Mouse (Mus musculus): ENCODE measurements at regions not wholly inside any gene's neighbourhood (a gene's known extent, or its start where the extent isn't known, plus 50 kb on each side); places are given as distances from the start of the nearest gene placed in this dataset.
"Not testable (repeated sequence)": the region's sequence is repeated elsewhere in the genome, so short reads cannot be mapped to it uniquely, and the experiment has no call there.

- no peak for ATAC-seq
- Histone ChIP-seq H3K36me3 (ENCODE audit: control insufficient read depth, insufficient read depth, low read length) (no peaks in the 10 kb centered on the region), H3K4me1 (ENCODE audit: control insufficient read depth, insufficient read depth, low read length) (no peaks in the 10 kb centered on the region), H3K9ac (ENCODE audit: low read depth, low read length) (no peak overlapping the region), H3K4me2 (ENCODE audit: low read depth, low read length) (no peak overlapping the region), H3K4me3 (ENCODE audit: low read length) (no peak overlapping the region), H3K27ac (ENCODE audit: low read length) (no peak overlapping the region), H3K9me3 (ENCODE audit: control insufficient read depth, low read length) (no peaks in the 10 kb centered on the region), H3K27me3 (replicated peaks; ENCODE audit: control insufficient read depth, insufficient read depth, low read length) (no peaks in the 10 kb centered on the region)
- WGBS = 68% methylated on average over 1 of the region's 1 CpGs
Measured at GRCm38 (mm10) chr10:15886150-15886549, 1168.1 kb upstream of the Gje1 start.

- no peak overlapping the region for H3K4me2 ChIP-seq (ENCODE audit: low read depth, low read length)
- 82% methylated on average over 2 of the region's 2 CpGs for WGBS
- no peaks in the 10 kb centered on the region for H3K9me3 ChIP-seq (ENCODE audit: control insufficient read depth, low read length)
- no peak overlapping the region for H3K27ac ChIP-seq (ENCODE audit: low read length)
- H3K27me3 ChIP-seq (replicated peaks; ENCODE audit: control insufficient read depth, insufficient read depth, low read length) = no peaks in the 10 kb centered on the region
- no peak overlapping the region for H3K4me3 ChIP-seq (ENCODE audit: low read length)
- ATAC-seq = no peak
- no peaks in the 10 kb centered on the region for H3K36me3 ChIP-seq (ENCODE audit: control insufficient read depth, insufficient read depth, low read length)
- H3K9ac ChIP-seq (ENCODE audit: low read depth, low read length) = no peak overlapping the region
- no peaks in the 10 kb centered on the region for H3K4me1 ChIP-seq (ENCODE audit: control insufficient read depth, insufficient read depth, low read length)
Measured at GRCm38 (mm10) chr10:15868063-15868462, 1150.0 kb upstream of the Gje1 start.

- H3K4me2 ChIP-seq (ENCODE audit: low read depth, low read length) = no peak overlapping the region
- H3K27me3 ChIP-seq (replicated peaks; ENCODE audit: control insufficient read depth, insufficient read depth, low read length) = no peaks in the 10 kb centered on the region
- H3K4me3 ChIP-seq (ENCODE audit: low read length) = no peak overlapping the region
- no peaks in the 10 kb centered on the region for H3K9me3 ChIP-seq (ENCODE audit: control insufficient read depth, low read length)
- H3K36me3 ChIP-seq (ENCODE audit: control insufficient read depth, insufficient read depth, low read length) = no peaks in the 10 kb centered on the region
- no peak overlapping the region for H3K9ac ChIP-seq (ENCODE audit: low read depth, low read length)
- no peak overlapping the region for H3K27ac ChIP-seq (ENCODE audit: low read length)
- H3K4me1 ChIP-seq (ENCODE audit: control insufficient read depth, insufficient read depth, low read length) = no peaks in the 10 kb centered on the region
- ATAC-seq = no peak
Measured at GRCm38 (mm10) chr10:15866931-15867330, 1148.9 kb upstream of the Gje1 start.

- Histone ChIP-seq H3K27me3 (replicated peaks; ENCODE audit: control insufficient read depth, insufficient read depth, low read length) (no peaks in the 10 kb centered on the region), H3K9ac (ENCODE audit: low read depth, low read length) (no peak overlapping the region), H3K27ac (ENCODE audit: low read length) (no peak overlapping the region), H3K4me2 (ENCODE audit: low read depth, low read length) (no peak overlapping the region), H3K36me3 (ENCODE audit: control insufficient read depth, insufficient read depth, low read length) (no peaks in the 10 kb centered on the region), H3K4me3 (ENCODE audit: low read length) (no peak overlapping the region), H3K4me1 (ENCODE audit: control insufficient read depth, insufficient read depth, low read length) (no peaks in the 10 kb centered on the region), H3K9me3 (ENCODE audit: control insufficient read depth, low read length) (no peaks in the 10 kb centered on the region)
- ATAC-seq = no peak
- WGBS = 66% methylated on average over 3 of the region's 3 CpGs
Measured at GRCm38 (mm10) chr10:15841381-15841780, 1123.4 kb upstream of the Gje1 start.

- no peaks in the 10 kb centered on the region for H3K27me3 ChIP-seq (replicated peaks; ENCODE audit: control insufficient read depth, insufficient read depth, low read length)
- H3K27ac ChIP-seq (ENCODE audit: low read length) = no peak overlapping the region
- no peak for ATAC-seq
- WGBS = 90% methylated on average over 2 of the region's 2 CpGs
- H3K4me1 ChIP-seq (ENCODE audit: control insufficient read depth, insufficient read depth, low read length) = no peaks in the 10 kb centered on the region
- no peak overlapping the region for H3K4me2 ChIP-seq (ENCODE audit: low read depth, low read length)
- no peak overlapping the region for H3K4me3 ChIP-seq (ENCODE audit: low read length)
- no peaks in the 10 kb centered on the region for H3K9me3 ChIP-seq (ENCODE audit: control insufficient read depth, low read length)
- H3K36me3 ChIP-seq (ENCODE audit: control insufficient read depth, insufficient read depth, low read length) = no peaks in the 10 kb centered on the region
- no peak overlapping the region for H3K9ac ChIP-seq (ENCODE audit: low read depth, low read length)
Measured at GRCm38 (mm10) chr10:15832338-15832737, 1114.3 kb upstream of the Gje1 start.

GRCm38 (mm10) chr10:15825457-15825856 lies 1107.4 kb upstream of the Gje1 start:
- Histone ChIP-seq H3K4me3 (ENCODE audit: low read length) (no peak overlapping the region), H3K4me2 (ENCODE audit: low read depth, low read length) (no peak overlapping the region), H3K36me3 (ENCODE audit: control insufficient read depth, insufficient read depth, low read length) (no peaks in the 10 kb centered on the region), H3K9ac (ENCODE audit: low read depth, low read length) (no peak overlapping the region), H3K27ac (ENCODE audit: low read length) (no peak overlapping the region), H3K4me1 (ENCODE audit: control insufficient read depth, insufficient read depth, low read length) (no peaks in the 10 kb centered on the region), H3K9me3 (ENCODE audit: control insufficient read depth, low read length) (no peaks in the 10 kb centered on the region), H3K27me3 (replicated peaks; ENCODE audit: control insufficient read depth, insufficient read depth, low read length) (no peaks in the 10 kb centered on the region)
- ATAC-seq = no peak
- WGBS = 69% methylated on average over 1 of the region's 1 CpGs

GRCm38 (mm10) chr10:15807271-15807670 lies 1089.3 kb upstream of the Gje1 start:
- Histone ChIP-seq H3K4me2 (ENCODE audit: low read depth, low read length) (no peak overlapping the region), H3K27ac (ENCODE audit: low read length) (no peak overlapping the region), H3K9me3 (ENCODE audit: control insufficient read depth, low read length) (no peaks in the 10 kb centered on the region), H3K27me3 (replicated peaks; ENCODE audit: control insufficient read depth, insufficient read depth, low read length) (no peaks in the 10 kb centered on the region), H3K9ac (ENCODE audit: low read depth, low read length) (no peak overlapping the region), H3K4me1 (ENCODE audit: control insufficient read depth, insufficient read depth, low read length) (no peaks in the 10 kb centered on the region), H3K4me3 (ENCODE audit: low read length) (no peak overlapping the region), H3K36me3 (ENCODE audit: control insufficient read depth, insufficient read depth, low read length) (no peaks in the 10 kb centered on the region)
- ATAC-seq = no peak
- WGBS = 87% methylated on average over 3 of the region's 3 CpGs

- WGBS = 90% methylated on average over 2 of the region's 2 CpGs
- H3K27me3 ChIP-seq (replicated peaks; ENCODE audit: control insufficient read depth, insufficient read depth, low read length) = no peaks in the 10 kb centered on the region
- no peak overlapping the region for H3K4me2 ChIP-seq (ENCODE audit: low read depth, low read length)
- no peaks in the 10 kb centered on the region for H3K9me3 ChIP-seq (ENCODE audit: control insufficient read depth, low read length)
- H3K27ac ChIP-seq (ENCODE audit: low read length) = no peak overlapping the region
- no peak overlapping the region for H3K9ac ChIP-seq (ENCODE audit: low read depth, low read length)
- no peaks in the 10 kb centered on the region for H3K4me1 ChIP-seq (ENCODE audit: control insufficient read depth, insufficient read depth, low read length)
- no peak for ATAC-seq
- H3K36me3 ChIP-seq (ENCODE audit: control insufficient read depth, insufficient read depth, low read length) = no peaks in the 10 kb centered on the region
- H3K4me3 ChIP-seq (ENCODE audit: low read length) = no peak overlapping the region
Measured at GRCm38 (mm10) chr10:15805791-15806190, 1087.8 kb upstream of the Gje1 start.

GRCm38 (mm10) chr10:15793185-15793584 lies 1075.2 kb upstream of the Gje1 start:
- not testable (repeated sequence) for H3K27me3 ChIP-seq (replicated peaks; ENCODE audit: control insufficient read depth, insufficient read depth, low read length); H3K4me3 ChIP-seq (ENCODE audit: low read length); H3K36me3 ChIP-seq (ENCODE audit: control insufficient read depth, insufficient read depth, low read length); H3K4me2 ChIP-seq (ENCODE audit: low read depth, low read length); H3K9ac ChIP-seq (ENCODE audit: low read depth, low read length); H3K27ac ChIP-seq (ENCODE audit: low read length); ATAC-seq; H3K9me3 ChIP-seq (ENCODE audit: control insufficient read depth, low read length); H3K4me1 ChIP-seq (ENCODE audit: control insufficient read depth, insufficient read depth, low read length)

GRCm38 (mm10) chr10:15791473-15792269 lies 1073.7 kb upstream of the Gje1 start:
- Histone ChIP-seq H3K27ac (ENCODE audit: low read length) (no peak overlapping the region), H3K9me3 (ENCODE audit: control insufficient read depth, low read length) (no peaks in the 10 kb centered on the region), H3K4me3 (ENCODE audit: low read length) (no peak overlapping the region), H3K27me3 (replicated peaks; ENCODE audit: control insufficient read depth, insufficient read depth, low read length) (no peaks in the 10 kb centered on the region), H3K4me1 (ENCODE audit: control insufficient read depth, insufficient read depth, low read length) (no peaks in the 10 kb centered on the region), H3K36me3 (ENCODE audit: control insufficient read depth, insufficient read depth, low read length) (no peaks in the 10 kb centered on the region), H3K9ac (ENCODE audit: low read depth, low read length) (no peak overlapping the region), H3K4me2 (ENCODE audit: low read depth, low read length) (no peak overlapping the region)
- 55% methylated on average over 7 of the region's 7 CpGs for WGBS
- ATAC-seq = no peak
